Mouse (Mus musculus): ENCODE results near the gene Mpp6.

The Mpp6 gene

GRCm38 (mm10) chr6:50159842-50160241 lies 49.8 kb downstream of the Mpp6 start:
- DNase-seq = no peak

GRCm38 (mm10) chr6:50163013-50163412 lies 53.0 kb downstream of the Mpp6 start:
- DNase-seq = no peak

GRCm38 (mm10) chr6:50168821-50169220 lies 58.8 kb downstream of the Mpp6 start:
- no peak for DNase-seq

GRCm38 (mm10) chr6:50169771-50170170 lies 59.7 kb downstream of the Mpp6 start:
- DNase-seq = no peak

- DNase-seq = no peak
These were observed 65.7 kb downstream of the Mpp6 start for GRCm38 (mm10) chr6:50175736-50176135.

GRCm38 (mm10) chr6:50180189-50180588 lies 70.1 kb downstream of the Mpp6 start:
- DNase-seq = peak in 1 of 2 experiments; percentile 13

GRCm38 (mm10) chr6:50187955-50188354 lies 77.9 kb downstream of the Mpp6 start:
- no peak for DNase-seq

- DNase-seq = no peak
These were observed 79.3 kb downstream of the Mpp6 start for GRCm38 (mm10) chr6:50189376-50189775.

GRCm38 (mm10) chr6:50191605-50192004 lies 81.6 kb downstream of the Mpp6 start:
- DNase-seq = no peak

- DNase-seq = no peak
These were observed 82.1 kb downstream of the Mpp6 start for GRCm38 (mm10) chr6:50192169-50192568.

GRCm38 (mm10) chr6:50192822-50193221 lies 82.8 kb downstream of the Mpp6 start:
- DNase-seq = no peak

GRCm38 (mm10) chr6:50193851-50194250 lies 83.8 kb downstream of the Mpp6 start:
- no peak for DNase-seq

GRCm38 (mm10) chr6:50204356-50204755 lies 94.3 kb downstream of the Mpp6 start:
- no peak for DNase-seq

GRCm38 (mm10) chr6:50205093-50205492 lies 95.1 kb downstream of the Mpp6 start:
- DNase-seq = no peak

GRCm38 (mm10) chr6:50214711-50215372 lies 104.8 kb downstream of the Mpp6 start:
- no peak for DNase-seq

- DNase-seq = no peak
These were observed 105.3 kb downstream of the Mpp6 start for GRCm38 (mm10) chr6:50215373-50215745.

- no peak for DNase-seq
These were observed 105.9 kb downstream of the Mpp6 start for GRCm38 (mm10) chr6:50215986-50216385.

- no peak for DNase-seq
These were observed 108.6 kb downstream of the Mpp6 start for GRCm38 (mm10) chr6:50218628-50219027.

- no peak for DNase-seq
These were observed 109.0 kb downstream of the Mpp6 start for GRCm38 (mm10) chr6:50219066-50219465.

GRCm38 (mm10) chr6:50220863-50221262 lies 110.8 kb downstream of the Mpp6 start:
- DNase-seq = peak; percentile 35 to 64

- DNase-seq = no peak
These were observed 112.3 kb downstream of the Mpp6 start for GRCm38 (mm10) chr6:50222351-50222750.

GRCm38 (mm10) chr6:50222986-50223385 lies 112.9 kb downstream of the Mpp6 start:
- DNase-seq = no peak

- DNase-seq = no peak
These were observed 113.6 kb downstream of the Mpp6 start for GRCm38 (mm10) chr6:50223606-50224005.

GRCm38 (mm10) chr6:50225232-50225631 lies 115.2 kb downstream of the Mpp6 start:
- DNase-seq = no peak

- no peak for DNase-seq
These were observed 118.1 kb downstream of the Mpp6 start for GRCm38 (mm10) chr6:50228180-50228579.

All from cerebellum, postnatal 25 days (tissue).